Mouse (Mus musculus): ENCODE data around the gene Hnrnpl. TPM values are rescaled to one million over a fixed set of nuclear protein-coding genes. Genes with fewer than 3 reads are reported as not detected.
A peak's percentile ranks its signal among the peaks of the same experiment; 100 is the strongest.

The Hnrnpl gene
- total RNA-seq, 2 experiments from 2014 or later: 417 to 431 TPM

DNA sequence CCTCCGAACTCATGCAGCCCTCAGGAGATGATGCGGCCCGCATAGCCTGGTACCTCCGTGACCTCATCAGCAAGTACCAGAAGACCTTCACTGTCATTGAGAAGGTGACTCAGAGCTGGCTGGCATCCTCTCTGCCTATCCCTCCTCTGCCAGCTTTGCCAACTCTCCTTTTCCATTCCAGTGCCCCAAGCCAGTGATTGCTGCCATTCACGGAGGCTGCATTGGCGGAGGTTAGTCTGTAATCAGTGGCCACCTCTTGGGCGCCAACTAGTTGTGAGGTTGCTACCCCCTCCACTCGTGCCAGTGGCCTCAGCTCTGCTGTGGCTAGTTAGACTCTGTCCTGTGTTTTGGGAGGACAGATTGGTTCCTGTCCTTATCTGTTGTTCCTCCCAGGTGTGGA, 21.5 kb downstream of the Hnrnpl start:
- DNase-seq: no peak

DNA sequence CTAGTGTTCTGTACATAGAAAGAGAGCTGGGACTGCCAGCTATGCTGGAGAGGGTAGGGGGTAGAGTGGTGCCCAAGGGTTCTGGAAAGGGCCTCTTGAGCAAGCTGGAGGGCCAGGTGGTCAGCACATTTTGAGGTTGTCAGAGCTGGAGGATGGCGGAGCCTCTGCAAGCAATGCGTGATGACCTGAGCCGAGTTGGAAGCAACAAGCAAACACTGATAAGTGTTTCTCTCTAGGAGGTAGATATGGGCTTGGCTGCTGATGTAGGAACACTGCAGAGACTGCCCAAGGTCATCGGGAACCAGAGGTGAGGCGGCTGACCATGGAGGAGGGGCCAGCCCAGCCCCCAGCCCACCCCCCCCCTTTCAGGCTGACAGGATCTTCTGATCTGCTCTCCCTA, 22.6 kb downstream of the Hnrnpl start:
- DNase-seq: no peak

- DNase-seq: no peak
Observed at GRCm38 (mm10) chr7:28831411-28832125, 23.2 kb downstream of the Hnrnpl start.

DNA sequence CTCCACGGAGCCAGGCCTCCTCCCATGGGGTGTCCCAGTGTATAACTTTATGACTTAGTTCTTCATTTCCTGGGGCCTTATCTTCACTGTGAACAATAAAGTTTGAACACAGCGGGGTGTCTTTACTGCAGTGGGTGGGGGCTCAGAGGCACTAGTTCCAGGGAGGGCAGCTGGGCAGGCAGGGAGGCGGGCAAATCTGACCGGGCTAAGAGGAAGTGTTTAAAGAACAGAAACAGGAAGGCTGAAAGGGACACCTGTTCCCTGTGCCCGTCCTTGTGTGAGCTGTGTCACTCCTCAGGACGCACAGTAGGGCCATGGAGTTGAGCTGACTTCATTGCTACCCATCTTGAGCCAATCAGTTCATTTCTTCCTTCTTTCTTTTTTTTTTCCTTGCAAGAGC, 23.8 kb downstream of the Hnrnpl start:
- no peak for DNase-seq

GRCm38 (mm10) chr7:28833723-28834347, 25.5 kb downstream of the Hnrnpl start, which contains the start of gene Lgals4:
Gene Lgals4 (plus strand): TSS chr7:28833854.
- no peak for DNase-seq

DNA sequence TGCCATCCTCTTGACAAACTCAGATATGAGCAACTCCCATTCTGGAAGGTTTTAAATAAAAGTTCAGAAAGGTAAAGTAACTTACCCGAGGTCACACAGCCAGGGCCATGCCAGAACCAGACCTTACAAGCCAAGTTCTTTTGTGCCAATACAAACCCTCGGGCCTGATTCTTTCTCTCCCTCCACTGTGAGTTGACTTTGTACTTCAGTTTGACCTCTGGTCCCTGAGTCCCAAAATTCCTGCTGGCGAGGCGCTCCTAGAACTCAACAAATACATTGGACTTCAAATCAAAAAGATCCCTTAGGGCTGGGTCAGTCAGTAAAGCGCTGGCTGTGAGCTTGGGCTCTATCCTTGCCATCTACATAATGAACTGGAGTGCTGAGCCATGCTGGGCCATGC, 28.6 kb downstream of the Hnrnpl start:
- DNase-seq: no peak

- DNase-seq: no peak
Observed at GRCm38 (mm10) chr7:28838331-28838730, 30.0 kb downstream of the Hnrnpl start.

- no peak for DNase-seq
Observed at GRCm38 (mm10) chr7:28847273-28847672, 38.9 kb downstream of the Hnrnpl start.

- DNase-seq: no peak
Observed at GRCm38 (mm10) chr7:28849700-28850236, 41.4 kb downstream of the Hnrnpl start.

- DNase-seq: no peak
Observed at GRCm38 (mm10) chr7:28850642-28851041, 42.3 kb downstream of the Hnrnpl start.

DNA sequence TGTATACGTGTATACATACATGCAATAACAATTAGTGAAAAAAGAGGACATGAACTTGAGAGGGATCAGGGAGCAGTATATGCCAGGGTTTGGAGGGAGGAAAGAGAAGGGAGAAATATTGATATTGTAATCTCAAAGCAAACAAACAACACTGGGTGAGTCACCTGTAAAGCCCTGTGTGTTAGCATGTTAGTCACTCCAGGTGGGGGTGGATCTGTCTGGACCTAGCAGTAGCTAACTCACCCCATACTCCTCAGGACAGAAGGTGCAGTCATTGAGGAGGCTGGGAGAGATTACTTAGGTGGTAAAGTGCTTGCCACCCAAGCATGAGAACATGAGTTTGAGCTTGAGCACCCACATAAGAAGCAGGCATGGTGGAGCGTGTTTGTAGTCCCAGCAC, 51.6 kb downstream of the Hnrnpl start:
- DNase-seq: no peak

- DNase-seq: no peak
Observed at GRCm38 (mm10) chr7:28860898-28861297, 52.6 kb downstream of the Hnrnpl start.

- peak in 1 of 2 experiments; percentile 28 for DNase-seq
Observed at GRCm38 (mm10) chr7:28862817-28863499, 54.6 kb downstream of the Hnrnpl start.

- DNase-seq: no peak
Observed at GRCm38 (mm10) chr7:28863540-28863939, 55.2 kb downstream of the Hnrnpl start, which contains the start of gene Lgals7. Gene Lgals7 (plus strand): TSS chr7:28863853.

GRCm38 (mm10) chr7:28864288-28864750, 56.0 kb downstream of the Hnrnpl start:
- DNase-seq: no peak

- peak; percentile 72 to 76 for DNase-seq
Observed at GRCm38 (mm10) chr7:28865481-28866300, 57.4 kb downstream of the Hnrnpl start.

DNA sequence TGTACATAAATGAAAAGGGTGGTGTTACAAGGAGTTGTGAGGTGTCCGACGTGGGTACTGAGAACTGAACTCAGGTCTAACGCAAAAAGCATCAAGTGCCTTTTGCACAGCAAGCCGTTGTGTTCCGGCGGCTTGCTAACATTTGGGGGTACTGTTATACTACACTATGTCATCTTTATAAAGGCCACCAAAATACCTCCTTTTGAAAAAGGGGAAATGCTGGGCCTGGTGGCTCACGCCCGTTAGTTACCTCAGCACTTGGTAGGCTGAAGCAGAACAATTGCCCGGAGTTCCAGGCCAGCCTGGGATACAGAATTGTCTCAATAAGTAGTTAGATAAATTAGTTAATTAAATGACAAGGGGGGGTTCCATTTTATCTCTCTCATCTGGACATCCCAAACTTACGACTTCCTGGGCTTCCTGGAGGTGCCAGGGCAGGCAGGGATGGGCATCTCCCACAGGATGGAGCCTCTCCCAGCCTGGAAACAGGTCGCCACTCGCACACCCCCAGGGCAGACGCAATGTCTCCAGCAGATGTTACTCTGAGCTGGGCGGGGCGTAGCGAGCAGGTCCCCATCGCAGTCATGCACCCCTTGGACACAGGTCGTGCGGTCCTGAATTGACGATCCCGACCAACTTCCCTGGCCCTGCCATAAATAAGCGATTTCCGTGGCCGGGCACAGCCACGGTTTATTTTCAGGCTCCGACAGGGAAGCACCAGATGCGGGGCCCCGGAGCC, 58.6 kb downstream of the Hnrnpl start:
- DNase-seq: no peak

- DNase-seq: peak; percentile 38 to 58
Observed at GRCm38 (mm10) chr7:28867508-28868340, 59.4 kb downstream of the Hnrnpl start.

- DNase-seq: no peak
Observed at GRCm38 (mm10) chr7:28870901-28871664, 62.7 kb downstream of the Hnrnpl start.

All from layer of hippocampus, postnatal 36 days (tissue).